Mouse (Mus musculus): Measurements from ENCODE around the gene Il6st. TPM values are rescaled to one million over a fixed set of nuclear protein-coding genes. Genes with fewer than 3 reads are reported as not detected.
A peak's percentile ranks its signal among the peaks of the same experiment; 100 is the strongest.

The Il6st gene
- polyA plus RNA-seq, 1 experiment = 19.5 TPM

DNA sequence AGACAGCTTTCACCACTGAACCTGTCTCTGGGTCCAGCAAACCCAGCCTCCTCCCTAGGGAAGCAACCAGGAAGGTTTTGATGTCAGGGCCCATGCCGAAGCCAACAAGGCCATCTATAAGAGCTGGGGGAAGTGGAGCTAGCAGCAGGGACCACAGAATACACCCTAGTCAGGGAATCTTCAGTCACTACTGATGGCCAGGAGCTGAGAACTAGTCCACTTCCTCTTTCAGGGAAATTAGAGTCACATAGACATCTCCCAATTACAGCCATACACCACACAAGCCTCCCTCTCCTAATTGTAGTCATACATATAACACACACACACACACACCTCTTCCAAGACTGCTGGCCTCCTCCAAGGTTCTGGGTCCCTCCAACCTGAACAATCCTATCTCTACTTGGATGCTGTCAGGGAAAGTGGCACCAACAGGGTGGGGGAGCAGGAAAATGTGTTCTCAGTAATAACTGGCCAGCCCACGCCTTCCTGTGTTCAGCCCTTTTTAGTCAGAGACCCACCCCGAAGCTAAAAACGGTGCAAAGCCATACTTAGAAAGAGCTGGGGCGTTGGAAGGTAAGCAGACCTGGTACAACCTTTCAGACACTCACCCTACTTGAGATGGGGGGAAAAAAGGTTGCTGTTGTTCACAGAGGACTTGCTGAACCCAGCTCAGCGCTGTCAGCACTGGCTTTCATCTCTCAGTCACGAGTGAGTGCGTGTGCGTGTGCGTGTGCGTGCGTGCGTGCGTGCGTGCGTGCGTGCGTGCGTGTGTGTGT lies 46.8 kb downstream of the Il6st start:
- TF ChIP-seq CTCF (IDR thresholded peaks at IDR 0.05; ENCODE audit: borderline replicate concordance, extremely low read depth, insufficient read depth, insufficient read length) (no peak), POLR2A (IDR thresholded peaks at IDR 0.05; ENCODE audit: borderline replicate concordance, extremely low read depth, insufficient read depth, insufficient read length, poor library complexity, severe bottlenecking) (no peak)
- DNase-seq (ENCODE audit: low read depth) = no peak

- peak; percentile 41 for DNase-seq (ENCODE audit: low read depth)
- TF ChIP-seq CTCF (IDR thresholded peaks at IDR 0.05; ENCODE audit: borderline replicate concordance, extremely low read depth, insufficient read depth, insufficient read length) (no peak), POLR2A (IDR thresholded peaks at IDR 0.05; ENCODE audit: borderline replicate concordance, extremely low read depth, insufficient read depth, insufficient read length, poor library complexity, severe bottlenecking) (no peak)
Observed at GRCm38 (mm10) chr13:112511261-112511660, 47.4 kb downstream of the Il6st start.

DNA sequence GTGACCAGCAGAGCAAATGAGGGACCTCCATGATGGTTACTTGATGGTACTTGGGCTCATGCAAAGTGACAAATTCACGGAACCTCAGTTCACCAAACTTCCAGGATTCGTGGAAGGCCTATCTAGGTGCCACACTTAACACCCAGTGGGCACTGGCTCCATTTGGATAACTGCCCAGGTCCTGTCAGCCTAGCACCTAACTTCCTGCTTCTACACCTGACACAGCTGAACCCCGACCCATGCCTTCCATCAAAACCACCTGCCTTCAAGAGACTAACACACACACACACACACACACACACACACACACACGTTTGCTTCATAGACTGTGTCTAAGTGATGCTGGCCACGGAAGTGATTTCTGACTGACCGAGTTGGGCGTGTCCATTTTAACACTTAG lies 47.9 kb downstream of the Il6st start:
- no peak for TF ChIP-seq POLR2A (IDR thresholded peaks at IDR 0.05; ENCODE audit: borderline replicate concordance, extremely low read depth, insufficient read depth, insufficient read length, poor library complexity, severe bottlenecking)
- TF ChIP-seq CTCF (IDR thresholded peaks at IDR 0.05; ENCODE audit: borderline replicate concordance, extremely low read depth, insufficient read depth, insufficient read length) = no peak
- DNase-seq (ENCODE audit: low read depth) = no peak

DNA sequence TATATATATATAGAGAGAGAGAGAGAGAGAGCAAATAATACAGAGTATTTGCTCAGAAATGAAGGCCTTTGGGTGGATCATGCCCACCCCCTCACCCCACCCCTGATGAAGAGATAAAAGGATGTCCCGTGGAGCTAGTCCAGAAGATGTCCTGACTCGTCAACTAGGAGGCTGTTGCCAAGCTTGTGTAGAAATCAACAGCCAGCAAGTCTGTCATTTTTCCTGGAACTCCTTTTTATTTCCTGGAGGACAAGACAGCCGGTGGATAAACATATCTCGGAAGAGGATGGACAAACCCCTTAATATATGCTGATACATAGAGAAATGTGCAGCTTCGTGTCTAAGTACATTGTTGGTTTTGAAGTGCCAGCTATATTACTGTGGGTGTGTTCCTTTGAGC lies 49.0 kb downstream of the Il6st start:
- DNase-seq (ENCODE audit: low read depth) = no peak
- TF ChIP-seq CTCF (IDR thresholded peaks at IDR 0.05; ENCODE audit: borderline replicate concordance, extremely low read depth, insufficient read depth, insufficient read length) = no peak
- no peak for TF ChIP-seq POLR2A (IDR thresholded peaks at IDR 0.05; ENCODE audit: borderline replicate concordance, extremely low read depth, insufficient read depth, insufficient read length, poor library complexity, severe bottlenecking)

DNA sequence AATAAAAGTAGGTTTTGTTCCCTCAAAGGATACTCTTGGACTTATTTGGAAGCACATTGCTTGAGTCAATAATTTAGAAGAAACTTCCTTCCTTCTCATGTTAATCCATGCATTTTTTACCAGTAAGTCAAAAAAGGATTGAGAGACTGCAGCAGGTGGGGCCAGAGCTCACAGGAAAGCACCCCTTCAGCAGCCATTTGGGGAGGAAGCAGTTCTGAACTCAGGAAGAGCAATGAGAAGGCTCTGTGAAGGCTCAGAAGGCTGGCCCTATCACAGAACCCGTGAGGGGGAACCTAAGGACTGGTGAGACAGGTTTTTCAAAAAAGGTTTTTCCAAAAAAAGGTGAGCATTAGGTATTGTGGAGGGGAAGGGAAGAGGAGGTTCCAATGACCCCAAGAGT lies 50.7 kb downstream of the Il6st start:
- no peak for DNase-seq (ENCODE audit: low read depth)
- TF ChIP-seq POLR2A (IDR thresholded peaks at IDR 0.05; ENCODE audit: borderline replicate concordance, extremely low read depth, insufficient read depth, insufficient read length, poor library complexity, severe bottlenecking) (no peak), CTCF (IDR thresholded peaks at IDR 0.05; ENCODE audit: borderline replicate concordance, extremely low read depth, insufficient read depth, insufficient read length) (no peak)

GRCm38 (mm10) chr13:112522261-112522660 lies 58.4 kb downstream of the Il6st start:
- TF ChIP-seq CTCF (IDR thresholded peaks at IDR 0.05; ENCODE audit: borderline replicate concordance, extremely low read depth, insufficient read depth, insufficient read length) (no peak), POLR2A (IDR thresholded peaks at IDR 0.05; ENCODE audit: borderline replicate concordance, extremely low read depth, insufficient read depth, insufficient read length, poor library complexity, severe bottlenecking) (no peak)
- DNase-seq (ENCODE audit: low read depth) = no peak

- TF ChIP-seq POLR2A (IDR thresholded peaks at IDR 0.05; ENCODE audit: borderline replicate concordance, extremely low read depth, insufficient read depth, insufficient read length, poor library complexity, severe bottlenecking) (no peak), CTCF (IDR thresholded peaks at IDR 0.05; ENCODE audit: borderline replicate concordance, extremely low read depth, insufficient read depth, insufficient read length) (no peak)
- no peak for DNase-seq (ENCODE audit: low read depth)
Observed at GRCm38 (mm10) chr13:112522896-112523295, 59.0 kb downstream of the Il6st start.

DNA sequence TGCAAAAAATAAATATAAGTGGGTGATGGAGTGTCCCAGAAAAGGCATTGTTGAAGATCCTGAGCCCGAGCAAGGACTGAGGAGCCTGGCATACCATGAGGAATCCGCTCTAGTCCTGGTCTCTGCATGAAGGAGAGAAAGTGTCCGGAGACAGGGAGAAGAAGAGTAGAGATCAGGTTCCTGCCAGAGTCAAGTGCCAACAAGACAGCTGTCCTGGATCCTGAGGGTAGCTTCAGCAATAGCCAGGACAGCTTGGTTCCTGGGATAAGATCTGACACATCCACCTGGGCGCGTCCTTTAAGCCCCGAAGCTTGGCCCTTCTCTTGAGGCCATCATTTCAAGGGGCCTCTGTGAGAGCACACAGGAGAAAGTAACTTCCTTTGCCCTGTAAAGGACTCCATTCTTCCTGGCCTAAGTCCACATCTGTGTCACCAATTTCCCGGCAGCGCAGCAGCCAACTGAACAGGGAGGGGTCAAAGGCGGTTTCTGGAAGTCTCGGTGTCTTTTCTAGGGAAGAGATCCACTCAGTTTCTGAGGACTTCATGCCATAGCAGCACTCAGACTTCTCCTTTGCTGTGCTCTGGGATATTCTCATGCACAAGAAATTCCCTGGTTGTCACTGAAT lies 59.6 kb downstream of the Il6st start:
- no peak for DNase-seq (ENCODE audit: low read depth)
- no peak for TF ChIP-seq POLR2A (IDR thresholded peaks at IDR 0.05; ENCODE audit: borderline replicate concordance, extremely low read depth, insufficient read depth, insufficient read length, poor library complexity, severe bottlenecking)
- no peak for TF ChIP-seq CTCF (IDR thresholded peaks at IDR 0.05; ENCODE audit: borderline replicate concordance, extremely low read depth, insufficient read depth, insufficient read length)

- no peak for TF ChIP-seq POLR2A (IDR thresholded peaks at IDR 0.05; ENCODE audit: borderline replicate concordance, extremely low read depth, insufficient read depth, insufficient read length, poor library complexity, severe bottlenecking)
- no peak for TF ChIP-seq CTCF (IDR thresholded peaks at IDR 0.05; ENCODE audit: borderline replicate concordance, extremely low read depth, insufficient read depth, insufficient read length)
- DNase-seq (ENCODE audit: low read depth) = no peak
Observed at GRCm38 (mm10) chr13:112527186-112527585, 63.3 kb downstream of the Il6st start.

DNA sequence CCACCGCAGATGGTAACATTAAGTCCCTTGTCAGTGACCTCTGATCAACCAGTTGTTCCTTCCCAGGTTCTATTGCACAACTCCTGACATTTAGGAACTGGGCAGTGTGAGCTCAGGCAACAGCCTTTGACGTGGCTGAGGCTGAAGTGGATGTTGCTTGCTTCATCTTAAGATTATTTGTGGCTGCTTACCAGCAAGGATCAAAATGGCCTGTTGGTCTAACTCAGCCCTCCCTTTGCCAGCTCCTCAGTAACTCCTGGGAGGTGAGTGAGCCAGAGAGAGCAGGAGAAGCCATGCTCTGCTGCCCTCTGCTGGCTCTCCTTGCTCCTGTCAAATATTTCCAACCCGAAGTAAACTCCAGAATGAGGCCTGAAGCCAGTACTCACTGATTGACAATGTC lies 66.0 kb downstream of the Il6st start:
- peak; percentile 82 for DNase-seq (ENCODE audit: low read depth)
- TF ChIP-seq CTCF (IDR thresholded peaks at IDR 0.05; ENCODE audit: borderline replicate concordance, extremely low read depth, insufficient read depth, insufficient read length) (peak; percentile 90), POLR2A (IDR thresholded peaks at IDR 0.05; ENCODE audit: borderline replicate concordance, extremely low read depth, insufficient read depth, insufficient read length, poor library complexity, severe bottlenecking) (no peak)

GRCm38 (mm10) chr13:112532235-112532634 lies 68.4 kb downstream of the Il6st start:
- TF ChIP-seq CTCF (IDR thresholded peaks at IDR 0.05; ENCODE audit: borderline replicate concordance, extremely low read depth, insufficient read depth, insufficient read length) (no peak), POLR2A (IDR thresholded peaks at IDR 0.05; ENCODE audit: borderline replicate concordance, extremely low read depth, insufficient read depth, insufficient read length, poor library complexity, severe bottlenecking) (no peak)
- no peak for DNase-seq (ENCODE audit: low read depth)

GRCm38 (mm10) chr13:112533556-112533955 lies 69.7 kb downstream of the Il6st start:
- TF ChIP-seq CTCF (IDR thresholded peaks at IDR 0.05; ENCODE audit: borderline replicate concordance, extremely low read depth, insufficient read depth, insufficient read length) (no peak), POLR2A (IDR thresholded peaks at IDR 0.05; ENCODE audit: borderline replicate concordance, extremely low read depth, insufficient read depth, insufficient read length, poor library complexity, severe bottlenecking) (no peak)
- peak; percentile 18 for DNase-seq (ENCODE audit: low read depth)

Measured in brain, embryonic 14.5 days (tissue).